Mouse (Mus musculus) cerebellum, postnatal 10 days (tissue): ENCODE results near the gene Ipo13.

ENCODE experiments used
- DNase-seq, 2 experiments: peaks; one replicate each; pipeline ENCODE4 v3.0.0; 2021; ENCODE audit warnings: mixed read lengths in 2 of 2

Ipo13 gene

DNA sequence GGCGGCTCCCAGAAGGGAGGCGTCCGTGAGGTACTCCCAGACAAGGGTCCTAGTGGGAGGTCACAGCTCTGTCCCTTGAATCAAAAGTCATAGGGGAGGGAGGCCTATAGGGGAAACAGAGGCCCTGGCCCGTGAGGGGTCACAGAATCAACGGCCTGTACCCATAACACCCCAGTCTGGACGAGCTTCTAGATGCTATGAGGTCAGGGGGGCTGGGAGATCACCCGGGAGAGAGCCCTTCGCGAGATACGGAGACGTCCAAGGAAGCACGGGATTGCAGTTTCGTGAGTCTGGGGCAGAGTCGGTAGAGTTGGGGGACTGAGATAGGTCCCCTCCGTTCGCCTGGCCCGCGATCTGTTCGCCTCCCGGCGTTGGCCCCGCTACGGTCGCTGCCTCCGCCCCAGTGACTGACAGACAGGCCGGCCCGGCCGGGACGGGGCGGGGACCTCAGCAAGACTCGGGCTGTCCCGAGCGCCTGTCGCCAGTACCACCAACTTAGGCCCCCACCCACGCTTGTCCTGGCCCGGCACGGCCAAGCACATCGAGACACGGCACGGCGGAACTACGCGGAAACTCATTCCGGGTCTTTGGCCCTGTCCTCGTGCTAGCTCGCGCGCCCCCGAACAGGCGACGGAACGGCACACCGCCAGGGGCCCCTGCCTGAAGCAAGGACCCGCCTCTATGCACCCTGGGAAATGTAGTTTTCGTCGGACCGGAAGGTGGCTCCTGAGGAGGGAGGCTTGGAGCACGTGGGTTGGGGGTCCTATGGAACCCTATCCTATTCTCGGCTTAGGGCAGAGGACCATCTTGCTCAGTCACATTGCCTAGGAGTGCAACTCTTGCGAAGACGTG lies at the start of gene Ipo13:
Gene Ipo13 (minus strand): TSS at position 409 of the 852 bp plus-strand sequence.
- peak; percentile 96 for DNase-seq

DNA sequence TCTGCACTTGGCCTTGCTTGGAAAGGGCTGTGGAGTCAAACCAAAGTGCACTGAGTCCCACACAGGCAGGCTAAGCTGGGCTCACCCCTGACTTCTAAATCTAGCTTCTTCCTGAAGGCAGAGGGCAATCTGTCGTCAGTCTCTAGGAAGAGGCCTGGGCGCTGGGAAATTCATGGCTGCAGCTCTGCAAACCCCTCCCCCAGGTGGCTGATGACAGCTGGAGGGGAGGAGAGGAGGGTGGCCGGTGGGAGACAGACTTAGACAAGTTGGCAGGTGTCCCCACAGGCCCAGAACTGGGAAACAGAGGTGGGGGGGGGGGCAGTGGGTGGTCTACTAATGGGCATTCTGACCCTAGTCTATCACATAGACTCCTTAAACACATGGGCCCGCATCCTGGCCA lies 42.7 kb upstream of the Ipo13 start:
- peak; percentile 60 to 74 for DNase-seq

DNA sequence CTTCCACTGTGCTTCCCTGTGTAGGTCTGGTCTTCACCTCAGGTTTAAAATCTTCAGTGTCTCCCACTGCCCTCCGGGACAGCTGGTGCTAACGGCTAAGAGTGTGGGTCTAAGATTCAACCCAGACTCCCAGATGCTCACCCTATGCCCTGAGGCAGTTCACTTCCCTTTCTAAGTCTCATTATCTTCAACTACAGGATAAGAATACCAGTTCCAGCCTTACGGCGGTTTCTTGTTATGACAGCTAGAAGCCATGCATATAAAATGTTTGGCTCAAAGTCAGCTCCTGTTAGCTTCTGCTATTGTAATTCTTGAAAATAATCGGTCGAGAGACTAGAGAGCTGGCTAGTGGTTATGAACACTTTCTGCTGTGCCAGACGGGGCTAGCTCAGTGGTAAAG lies 32.7 kb upstream of the Ipo13 start:
- DNase-seq: no peak

DNA sequence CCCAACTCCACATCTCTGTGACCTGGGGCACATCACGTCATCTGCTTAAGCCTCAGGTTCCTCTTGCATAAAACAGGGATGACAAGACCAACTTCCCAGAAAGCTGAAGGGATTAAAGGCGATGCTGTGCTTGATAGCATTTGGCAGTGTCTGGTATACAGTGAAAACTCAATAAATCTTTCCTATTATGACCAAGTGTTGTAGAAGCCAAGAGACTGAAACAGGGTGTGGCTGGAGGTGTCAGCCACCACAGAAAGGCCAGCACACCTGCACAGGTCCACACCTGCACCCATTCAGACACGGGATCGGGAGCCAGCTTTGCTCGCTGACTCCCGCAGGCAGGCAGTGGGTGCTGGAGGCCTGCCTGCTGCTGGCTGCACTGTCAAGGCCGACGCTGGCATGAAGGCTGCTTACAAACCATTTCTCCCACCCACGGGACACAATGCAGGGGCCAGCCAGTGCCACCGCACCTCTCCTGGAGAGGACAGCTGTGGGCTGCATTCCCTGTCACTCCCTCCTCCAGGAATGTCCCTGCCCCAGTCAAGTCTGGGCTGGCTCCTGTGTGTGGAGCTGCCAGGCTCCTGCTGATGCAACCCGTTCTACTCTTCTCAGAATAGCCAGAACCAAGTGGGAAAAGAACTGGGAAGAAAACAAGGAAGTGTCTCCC lies 32.0 kb upstream of the Ipo13 start:
- peak in 1 of 2 experiments; percentile 22 for DNase-seq

DNA sequence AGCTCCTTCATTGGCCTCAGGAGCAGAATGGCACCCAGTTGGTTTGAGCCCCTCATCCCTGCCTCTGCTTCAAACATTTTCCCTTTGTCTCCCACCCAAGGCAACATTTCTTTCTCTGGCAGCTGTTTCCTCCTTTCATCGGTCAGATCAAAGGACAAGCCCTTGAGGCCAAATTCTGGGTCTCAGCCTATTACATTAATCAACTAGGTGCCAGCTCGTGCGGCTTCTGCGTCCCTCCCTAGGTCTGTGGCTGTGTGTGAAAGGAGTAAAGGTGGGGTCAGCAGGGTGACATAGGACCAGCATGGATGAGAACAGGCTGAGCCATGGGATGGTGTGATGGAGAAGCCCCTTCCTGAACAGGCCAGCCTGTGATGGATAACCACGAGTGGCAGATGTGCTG lies 28.5 kb upstream of the Ipo13 start:
- no peak for DNase-seq

DNA sequence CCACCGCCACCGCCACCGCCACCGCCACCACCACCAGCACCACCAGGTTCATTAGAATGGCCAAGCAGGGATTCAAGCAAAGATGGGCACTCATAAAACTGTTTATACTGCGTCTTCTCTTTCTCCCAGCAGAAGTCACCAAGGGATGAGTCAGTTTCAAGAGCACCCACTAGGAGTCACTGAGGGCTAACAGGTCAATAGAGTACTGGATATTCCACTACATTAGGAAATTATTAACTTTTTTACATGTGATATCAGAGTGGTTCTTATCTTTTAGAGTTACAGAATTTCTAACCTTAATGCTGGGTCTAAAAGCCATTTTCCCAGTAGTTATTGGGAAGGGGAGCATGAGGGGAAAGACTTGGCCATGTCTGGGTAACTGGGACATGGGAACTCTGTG lies 22.2 kb upstream of the Ipo13 start:
- no peak for DNase-seq

DNA sequence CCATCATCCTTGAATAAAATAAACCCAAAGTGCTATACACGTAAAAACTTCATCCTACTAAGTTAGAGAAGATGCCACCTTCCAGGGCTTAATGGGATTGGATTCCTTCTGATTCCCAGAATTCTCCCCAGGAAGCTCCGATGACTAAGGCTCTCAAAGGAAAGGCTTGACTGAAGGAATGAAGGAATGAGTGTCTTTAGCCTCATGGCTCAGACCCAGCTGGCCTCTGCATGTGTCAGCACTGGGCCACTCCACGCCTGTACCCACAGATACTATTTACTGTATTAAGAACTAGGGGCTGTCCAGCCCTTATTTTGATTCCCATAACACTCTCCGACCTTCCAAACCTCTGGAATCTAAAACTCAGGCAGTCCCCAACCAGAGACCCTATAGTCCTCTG lies 19.3 kb upstream of the Ipo13 start:
- DNase-seq: no peak

DNA sequence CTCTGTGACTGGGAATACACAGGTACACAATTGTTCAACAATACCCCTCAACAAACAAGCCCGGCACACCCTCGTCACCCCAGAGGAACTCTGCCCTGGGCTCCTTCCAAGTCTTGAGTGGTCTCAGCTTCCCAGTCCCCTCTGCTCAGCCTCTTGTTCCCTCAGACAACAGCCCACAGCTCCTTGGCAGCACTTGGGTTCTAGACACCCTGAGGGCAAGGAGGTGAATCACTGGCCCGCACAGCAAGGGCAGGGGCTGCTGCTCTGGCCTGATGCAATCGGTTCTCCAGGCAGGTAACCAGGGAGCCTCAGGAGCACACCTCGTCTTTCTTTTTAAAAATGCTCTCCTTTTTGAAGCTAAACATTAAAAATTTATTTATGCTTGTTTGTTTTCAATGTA lies 18.4 kb upstream of the Ipo13 start:
- DNase-seq: no peak

DNA sequence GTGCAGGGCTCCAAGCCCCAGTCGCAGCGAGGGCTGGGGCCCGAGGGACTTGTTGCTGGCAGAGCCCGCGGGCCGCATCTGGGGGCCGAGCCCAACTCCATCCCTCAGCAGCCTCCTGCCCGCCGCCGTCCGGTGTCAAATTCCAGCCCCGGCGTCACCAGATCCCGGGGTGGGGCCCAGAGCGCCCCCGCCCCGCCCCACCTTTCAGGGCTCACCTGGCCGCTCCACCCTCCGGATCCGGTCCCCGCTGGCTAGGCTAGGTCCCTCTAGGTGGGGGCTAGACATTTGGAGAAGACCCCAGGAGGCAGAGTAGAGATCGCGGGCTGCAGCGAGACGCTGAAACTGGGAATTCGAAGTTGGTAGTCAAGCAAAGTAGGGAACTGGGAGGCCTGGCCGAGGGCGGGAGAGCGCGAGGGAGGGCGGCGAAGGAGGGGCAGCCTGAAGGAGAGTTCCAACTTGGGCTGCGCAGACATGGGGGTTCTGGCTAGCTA lies 14.6 kb upstream of the Ipo13 start, which contains the start of gene Artn:
Gene Artn (minus strand): TSS at position 373 of the 491 bp plus-strand sequence.
- peak in 1 of 2 experiments; percentile 38 for DNase-seq

DNA sequence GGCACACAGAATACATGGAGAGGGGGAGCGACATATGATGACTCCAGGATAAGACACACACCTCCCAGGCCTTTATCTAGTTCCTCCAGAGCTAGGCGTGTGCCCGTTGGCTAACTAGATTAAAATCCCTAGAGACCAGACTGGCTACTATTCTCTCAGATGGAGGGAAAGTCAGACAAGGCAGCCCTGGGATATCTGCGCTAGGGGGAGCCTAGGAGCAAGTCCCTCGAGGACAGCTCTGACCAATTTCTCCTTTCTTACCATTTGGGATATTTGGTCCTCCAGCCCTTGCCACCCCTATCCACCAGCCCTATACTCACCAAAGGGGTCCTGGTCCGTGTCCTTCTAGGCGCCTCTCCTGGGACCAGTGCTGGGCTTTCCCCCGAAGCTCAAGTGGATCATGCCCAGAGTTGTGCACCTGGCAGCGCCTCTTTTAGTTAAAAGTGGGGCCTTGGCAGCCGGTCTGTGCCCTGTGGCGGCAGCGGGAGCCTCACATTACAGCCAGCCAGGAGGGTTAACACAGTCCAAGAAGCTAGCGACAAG lies 14.0 kb upstream of the Ipo13 start:
- peak; percentile 60 to 65 for DNase-seq

DNA sequence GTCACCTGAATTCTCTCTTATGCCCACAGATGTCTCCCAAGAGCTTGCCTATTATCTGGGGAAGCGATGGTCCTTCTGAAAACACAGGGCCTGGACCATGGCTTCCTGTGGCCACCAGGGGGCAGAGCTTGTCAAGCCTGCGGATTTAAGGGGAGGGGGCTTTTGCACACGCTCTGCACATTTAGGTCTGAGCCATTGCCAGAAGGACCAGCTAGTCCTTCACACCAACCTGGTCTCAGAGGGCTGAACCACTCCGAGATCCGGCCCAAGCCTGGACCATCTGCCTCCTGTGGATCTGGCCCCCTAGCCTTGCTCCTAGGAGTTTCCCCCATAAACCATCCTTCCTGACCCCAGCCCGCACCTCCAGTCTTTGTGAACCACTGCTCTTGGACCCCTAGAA lies 13.4 kb upstream of the Ipo13 start:
- peak; percentile 82 to 88 for DNase-seq

DNA sequence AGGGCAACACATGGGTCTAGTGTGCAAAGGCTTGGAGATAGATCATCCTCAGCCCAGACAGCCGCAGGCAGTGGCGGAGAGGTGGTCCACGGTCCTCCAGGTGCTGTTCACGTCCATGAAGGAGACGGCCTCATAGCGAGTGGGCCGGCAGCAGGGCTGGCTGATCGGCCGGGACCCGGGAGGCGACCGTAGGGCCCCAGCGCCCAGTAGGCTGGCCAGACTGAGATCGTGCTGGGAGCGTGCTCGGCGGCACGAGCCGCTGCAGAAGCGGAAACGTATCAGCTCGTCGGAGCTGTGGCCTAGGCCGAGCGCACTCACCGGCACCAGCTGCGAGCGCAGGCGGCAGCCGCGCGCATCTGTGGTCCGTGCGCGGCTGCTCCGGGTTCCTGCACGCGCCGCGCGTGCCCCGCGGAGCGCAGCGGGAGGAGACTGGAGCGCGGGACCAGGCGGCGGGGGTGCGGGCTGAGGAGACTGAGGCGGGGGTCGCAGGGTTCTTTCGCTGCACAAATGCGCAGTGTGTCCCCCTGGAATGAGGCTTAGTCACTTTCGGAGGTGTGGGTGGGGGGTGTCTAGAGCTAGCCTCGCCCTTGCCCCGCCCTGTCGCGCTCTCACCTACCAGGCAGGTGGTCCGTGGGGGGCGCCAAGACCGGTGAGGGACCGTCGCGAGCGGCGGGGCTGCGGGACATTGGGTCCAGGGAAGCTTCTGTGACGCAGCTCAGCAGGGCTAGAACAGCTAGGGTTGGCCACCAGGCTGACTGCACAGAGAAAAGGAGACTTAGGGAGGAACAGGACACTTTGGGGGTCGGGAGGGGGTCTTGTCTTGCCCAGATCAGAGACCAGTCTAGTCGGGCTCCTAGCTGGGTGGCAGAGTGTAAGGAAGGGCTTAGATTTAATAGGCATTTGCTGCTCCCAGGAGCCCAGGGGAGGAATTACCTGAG lies 12.0 kb upstream of the Ipo13 start:
- peak; percentile 60 to 65 for DNase-seq

DNA sequence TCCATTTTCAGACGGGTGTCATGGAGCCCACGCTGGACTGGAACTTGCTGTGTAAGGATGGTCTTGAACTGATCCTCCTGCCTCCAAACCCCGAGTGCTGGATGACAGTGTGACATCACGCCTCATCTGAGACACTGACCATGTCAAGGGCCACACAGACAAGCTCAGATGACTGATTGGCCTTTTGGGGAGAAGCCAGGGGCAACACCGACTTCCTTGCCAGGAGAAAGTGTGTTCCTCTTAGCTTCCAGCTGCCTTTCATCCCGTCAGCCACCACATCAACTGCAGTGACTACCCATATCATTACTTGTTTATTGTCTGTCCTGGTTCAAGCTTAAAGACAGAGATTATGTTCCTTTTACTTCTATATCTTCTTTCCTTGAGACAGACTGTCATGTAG lies 10.1 kb upstream of the Ipo13 start:
- no peak for DNase-seq

DNA sequence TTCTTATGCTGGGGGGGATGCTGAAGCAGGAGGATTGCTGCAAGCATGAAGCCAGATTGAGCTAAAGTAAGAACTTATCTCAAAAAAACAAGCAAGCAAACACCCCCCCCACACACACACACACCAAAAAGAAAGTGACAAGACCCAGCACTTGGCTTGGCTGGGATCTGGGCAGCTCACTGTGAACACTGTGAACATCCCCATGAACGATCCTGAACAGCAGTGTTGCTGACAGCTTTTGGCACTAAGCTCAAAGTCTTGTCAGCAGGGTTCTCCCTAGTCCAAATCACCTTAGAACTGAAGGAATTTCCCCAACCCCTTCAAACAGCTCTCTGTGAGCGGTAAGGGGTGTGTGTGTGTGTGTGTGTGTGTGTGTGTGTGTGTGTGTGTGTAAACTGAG lies 8.7 kb upstream of the Ipo13 start:
- DNase-seq: no peak

DNA sequence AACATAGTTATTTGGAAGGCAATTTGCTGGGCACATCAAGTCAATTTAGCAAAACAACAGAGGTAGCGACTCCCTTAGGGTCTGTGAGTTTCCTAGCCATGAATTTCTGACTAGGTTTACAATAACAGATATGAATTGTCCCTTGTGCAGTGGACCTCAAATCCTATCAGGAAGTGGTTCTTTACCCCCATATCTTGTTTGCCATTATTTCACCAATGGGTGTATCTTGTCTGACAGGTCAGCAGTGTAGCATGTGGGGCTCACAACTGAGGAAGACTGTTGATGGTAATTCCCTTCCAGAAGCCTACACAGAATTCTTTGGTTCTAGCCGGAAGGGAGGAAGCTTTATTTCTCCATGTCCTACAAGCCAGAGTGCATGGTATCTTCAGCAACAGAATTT lies 6.6 kb upstream of the Ipo13 start:
- no peak for DNase-seq

DNA sequence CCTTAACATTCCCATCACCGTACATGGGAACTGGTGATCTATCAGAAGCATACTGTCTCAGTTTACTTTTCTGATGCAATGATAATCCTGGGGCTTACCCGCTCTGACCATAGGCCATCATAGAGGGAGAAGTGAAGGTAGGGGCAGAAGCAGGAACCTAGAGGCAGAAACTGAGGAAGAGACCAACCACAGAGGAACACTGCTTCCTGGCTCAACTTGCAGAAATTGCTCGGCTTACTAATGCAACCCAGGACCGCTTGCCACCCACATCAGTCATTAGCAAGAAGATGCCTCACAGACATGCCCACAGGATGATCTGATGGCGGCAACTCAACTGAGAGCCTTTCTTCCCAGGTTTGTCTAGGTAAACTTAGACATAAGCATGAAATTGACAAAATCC lies 4.0 kb upstream of the Ipo13 start:
- no peak for DNase-seq

DNA sequence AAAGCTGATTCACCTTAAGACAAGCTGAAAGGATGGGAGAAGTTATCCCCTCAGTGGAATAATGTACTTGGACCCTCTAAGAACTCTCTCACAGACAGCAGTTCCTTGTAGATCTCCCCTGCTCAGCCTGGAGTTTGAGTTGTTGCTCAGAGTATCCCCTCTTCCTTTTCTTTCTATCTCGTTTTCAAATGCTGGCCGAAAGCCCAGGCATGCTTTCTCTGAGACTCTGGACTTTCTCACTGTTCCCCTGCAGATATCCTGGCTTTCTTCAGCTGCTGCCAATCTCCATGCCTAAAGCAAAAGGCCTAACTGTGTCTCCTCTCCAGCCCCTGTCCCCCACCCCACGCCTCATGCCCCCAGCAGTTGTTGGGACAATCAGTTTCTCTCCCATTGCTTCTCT lies 3.5 kb upstream of the Ipo13 start:
- DNase-seq: no peak

DNA sequence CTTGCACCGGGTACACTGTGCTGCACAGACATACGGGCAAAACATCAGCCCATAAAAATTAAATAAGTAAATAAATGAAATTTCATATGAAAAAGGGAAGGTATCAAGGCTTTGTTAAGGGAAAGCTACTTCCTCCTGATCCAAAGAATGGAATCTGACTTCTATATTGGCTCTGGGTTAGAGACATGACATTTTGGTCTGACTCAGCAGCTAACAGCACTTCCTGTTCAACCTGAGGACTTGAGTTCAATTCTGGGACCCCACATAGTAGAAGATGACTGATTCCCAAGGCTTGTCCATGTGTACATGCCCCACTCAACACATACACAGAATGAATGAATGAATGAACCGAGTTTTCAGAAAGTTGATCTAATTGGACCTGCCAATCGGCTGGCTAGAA lies 3.0 kb upstream of the Ipo13 start:
- no peak for DNase-seq

DNA sequence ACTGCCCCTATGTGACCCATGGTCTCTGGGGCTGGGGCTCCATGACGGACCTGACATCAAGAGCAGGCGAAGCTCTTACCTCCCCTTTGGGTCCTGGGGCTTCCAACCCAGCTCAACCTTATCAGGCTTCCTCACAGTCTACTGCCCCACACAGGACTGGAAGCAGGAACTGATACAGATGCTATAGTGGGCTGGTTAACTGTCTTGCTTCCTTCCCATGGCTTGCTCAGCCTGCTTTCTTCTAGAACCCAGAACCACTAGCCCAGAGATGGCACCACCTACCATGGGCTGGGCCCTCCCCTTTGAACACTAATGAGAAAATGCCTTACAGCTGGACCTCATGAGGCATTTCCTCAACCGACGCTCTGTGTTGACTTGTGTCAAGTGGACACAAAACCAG lies 2.6 kb upstream of the Ipo13 start:
- DNase-seq: no peak

DNA sequence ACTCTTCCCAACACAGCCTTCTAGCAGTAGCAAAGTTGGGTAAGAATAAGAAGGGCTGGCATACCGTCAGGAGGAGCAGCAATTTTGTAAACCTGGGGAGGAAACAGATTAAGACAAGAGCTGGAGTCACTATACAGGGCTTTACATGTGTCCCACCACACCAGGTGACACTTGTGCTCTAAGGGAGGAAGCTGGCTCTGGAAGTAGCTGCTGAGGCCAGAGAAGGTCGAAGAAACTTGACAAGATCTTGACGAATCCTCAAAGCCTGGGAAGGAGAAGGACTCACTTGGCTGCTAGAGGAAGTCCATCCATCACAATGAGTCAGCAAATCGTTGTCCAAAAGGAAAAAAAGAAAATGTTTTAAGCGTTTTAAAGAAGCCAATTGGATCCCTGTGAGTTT lies 1.6 kb upstream of the Ipo13 start:
- DNase-seq: no peak

DNA sequence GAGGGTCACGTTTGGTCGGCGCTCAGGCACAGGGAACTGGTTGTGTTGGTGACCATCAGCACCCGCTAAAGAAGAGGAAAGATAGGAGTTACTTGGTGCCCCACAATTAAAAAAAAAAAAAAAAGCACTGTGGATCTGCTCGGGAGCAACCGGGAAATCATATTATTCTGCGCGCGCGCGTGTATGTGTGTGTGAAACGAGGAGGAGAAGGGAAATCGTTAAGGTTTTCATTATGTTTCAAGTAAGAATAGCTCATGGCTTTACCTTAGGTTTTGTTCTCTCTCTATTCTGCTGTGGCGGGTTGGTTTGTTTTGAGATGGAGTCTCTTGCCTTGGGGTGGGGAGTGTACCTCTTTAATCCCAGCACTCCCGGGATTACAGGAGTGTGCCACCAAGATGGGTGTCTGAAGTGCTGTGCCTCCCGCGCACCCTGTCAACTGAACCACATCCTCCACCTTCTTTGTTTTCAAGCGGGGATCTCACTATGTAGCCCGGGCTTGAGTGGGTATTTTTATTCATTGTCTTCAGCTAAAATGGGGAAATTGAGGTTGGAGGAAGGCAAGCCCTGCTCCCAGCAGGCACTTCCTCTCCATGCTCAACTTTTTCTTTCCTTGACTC lies 798 bp upstream of the Ipo13 start:
- no peak for DNase-seq

DNA sequence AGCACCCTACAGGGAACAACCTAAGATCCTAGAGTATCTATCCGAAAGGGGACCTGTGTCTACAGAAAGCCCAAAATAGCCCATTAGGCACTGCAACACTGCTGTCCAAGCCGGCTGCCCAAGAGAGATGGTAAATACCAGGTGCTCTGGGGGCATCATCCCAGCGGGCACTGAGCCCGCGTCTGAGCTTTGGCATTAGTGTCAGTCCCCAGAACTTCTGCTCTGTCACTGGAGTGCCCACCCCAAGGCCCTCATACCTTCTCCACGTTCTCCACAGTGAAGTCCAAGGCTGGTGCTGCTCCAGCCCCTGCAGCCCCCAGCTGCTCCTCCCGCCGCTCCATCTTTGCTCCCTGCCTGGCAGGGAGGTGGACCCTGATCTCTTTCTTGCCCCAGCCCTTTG lies 768 bp downstream of the Ipo13 start:
- peak; percentile 77 to 78 for DNase-seq
